Mouse (Mus musculus): ENCODE data around the gene Ncoa1.
"Not testable (repeated sequence)": the region's sequence is repeated elsewhere in the genome, so short reads cannot be mapped to it uniquely, and the experiment has no call there.

Gene Ncoa1

DNA sequence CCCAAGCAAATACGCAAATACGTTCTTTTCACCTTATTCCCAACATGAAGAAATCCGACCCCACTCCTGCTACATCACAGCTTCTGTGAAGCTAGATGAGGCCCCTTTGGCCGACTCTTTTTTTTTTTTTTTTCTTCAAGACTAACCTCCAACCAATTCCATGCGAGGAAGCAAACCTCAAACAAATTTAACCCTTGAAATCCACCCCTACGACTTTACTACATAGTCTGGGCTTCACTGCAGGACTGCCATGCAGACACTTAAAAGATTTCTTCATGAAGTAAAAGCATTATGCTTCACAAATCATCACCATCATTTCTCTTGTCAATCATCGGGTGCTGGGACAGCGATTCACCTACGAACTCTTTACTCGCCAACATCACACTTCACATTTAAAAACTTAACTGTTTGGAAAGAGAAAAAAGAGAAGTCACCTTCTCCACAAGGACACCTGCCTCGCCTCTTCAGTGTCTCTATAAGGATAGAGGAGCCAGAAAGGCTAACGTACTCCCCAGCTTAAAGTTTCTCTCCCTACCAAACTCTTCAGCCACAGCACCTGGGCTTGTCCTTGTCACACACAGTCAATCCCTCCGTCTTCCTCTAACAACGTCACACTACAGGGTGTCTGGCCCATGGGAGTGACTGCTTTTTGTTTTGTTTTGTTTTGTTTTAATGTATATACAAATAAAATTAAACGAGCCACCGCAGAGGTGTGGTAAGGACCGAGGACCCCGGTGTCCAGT lies 1.6 kb downstream of the Ncoa1 start:
- no peak for DNase-seq

DNA sequence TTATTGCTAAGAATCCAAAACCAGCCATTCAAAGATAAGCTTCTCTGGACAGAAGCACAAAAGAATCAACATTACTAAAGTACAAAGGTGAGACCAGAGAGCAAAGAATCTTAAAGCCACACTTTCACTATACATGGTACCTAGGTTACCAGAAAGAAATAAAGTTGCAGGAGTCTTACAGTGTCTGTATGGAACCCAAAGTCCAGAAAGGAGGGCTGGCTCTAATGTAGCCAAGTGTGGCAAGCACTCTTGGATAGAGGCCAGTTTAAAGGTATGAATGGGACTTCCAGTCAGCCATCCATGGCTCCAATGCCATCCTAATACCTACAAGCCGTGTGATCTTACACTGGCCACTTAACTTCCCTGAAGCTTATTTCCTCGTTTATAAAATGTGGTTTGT lies 7.9 kb downstream of the Ncoa1 start:
- no peak for DNase-seq

DNA sequence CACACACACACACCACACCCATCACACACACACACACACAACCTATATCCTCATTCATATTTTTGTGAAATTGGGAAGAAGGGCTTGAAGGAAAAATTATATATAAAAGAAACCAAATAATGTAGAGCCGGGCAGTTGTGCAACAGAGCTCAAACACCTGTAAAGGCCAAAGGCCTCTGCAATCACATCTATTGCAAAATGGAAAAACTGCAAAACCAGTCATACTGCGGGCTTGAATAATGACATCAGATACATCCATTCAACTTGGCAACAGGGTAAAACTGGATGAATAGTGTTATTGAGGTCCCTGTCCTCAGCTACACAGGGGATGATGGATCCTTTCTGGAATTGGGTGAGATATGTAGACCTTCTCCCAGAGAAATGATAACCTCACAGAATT lies 13.3 kb downstream of the Ncoa1 start:
- DNase-seq, result no peak

DNA sequence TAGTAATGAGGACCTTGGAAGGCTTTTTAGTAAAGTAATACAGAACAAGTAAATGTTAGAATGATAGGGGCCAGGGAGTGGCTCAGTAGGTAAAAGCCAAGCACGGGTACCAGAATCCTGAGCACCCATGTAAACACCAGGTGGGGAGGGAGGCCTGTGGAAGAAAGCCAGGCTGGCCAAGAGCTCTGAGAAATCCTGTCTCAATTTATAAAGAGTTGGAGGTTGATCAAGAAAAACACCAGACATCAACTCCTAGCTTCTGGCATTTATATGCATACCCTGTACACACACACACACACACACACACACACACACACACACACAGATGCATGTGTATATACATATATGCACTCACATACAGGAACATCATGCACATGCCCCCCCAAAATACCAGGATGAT lies 14.6 kb downstream of the Ncoa1 start:
- DNase-seq, result no peak

DNA sequence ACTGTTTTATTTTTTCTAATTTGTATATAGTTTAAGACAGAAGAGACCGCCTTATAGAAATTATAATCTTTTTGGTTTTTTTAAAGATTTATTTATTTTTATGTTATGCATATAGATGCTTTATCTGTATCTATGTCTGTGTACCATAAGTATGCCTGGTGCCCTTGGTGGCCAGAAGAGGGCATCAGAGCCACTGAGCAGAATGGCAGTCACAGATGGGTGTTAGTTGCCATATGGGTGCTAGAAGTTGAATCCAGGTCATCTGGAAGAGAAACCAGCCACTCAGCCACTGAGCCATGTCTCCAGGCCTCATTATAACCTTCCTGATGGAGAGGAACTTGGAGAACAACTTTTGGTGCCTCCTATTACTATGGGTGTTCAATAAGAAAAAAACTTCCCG lies 16.0 kb downstream of the Ncoa1 start:
- DNase-seq, result no peak

GRCm38 (mm10) chr12:4454956-4455565 lies 21.9 kb downstream of the Ncoa1 start:
- no peak for DNase-seq

DNA sequence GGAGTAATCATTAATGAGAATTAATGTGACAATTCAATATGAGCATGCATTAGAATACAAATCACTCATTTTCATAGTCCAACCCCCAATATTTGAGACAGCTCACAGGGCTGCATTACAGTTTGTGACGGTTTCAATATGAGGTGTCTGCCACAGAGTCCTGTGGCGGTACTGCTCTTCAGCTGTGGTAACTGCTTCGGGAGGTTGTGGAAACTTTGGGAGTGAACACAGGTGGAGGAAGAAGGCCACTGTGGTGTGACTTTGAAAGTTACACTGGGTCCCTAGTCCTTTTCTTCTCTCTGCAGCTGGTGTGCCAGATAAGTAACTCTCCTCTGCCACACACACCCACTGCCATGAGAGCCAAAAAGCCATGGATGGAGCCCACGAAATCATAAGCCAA lies 22.7 kb downstream of the Ncoa1 start:
- no peak for DNase-seq

GRCm38 (mm10) chr12:4452233-4452632 lies 24.7 kb downstream of the Ncoa1 start:
- DNase-seq, result no peak

DNA sequence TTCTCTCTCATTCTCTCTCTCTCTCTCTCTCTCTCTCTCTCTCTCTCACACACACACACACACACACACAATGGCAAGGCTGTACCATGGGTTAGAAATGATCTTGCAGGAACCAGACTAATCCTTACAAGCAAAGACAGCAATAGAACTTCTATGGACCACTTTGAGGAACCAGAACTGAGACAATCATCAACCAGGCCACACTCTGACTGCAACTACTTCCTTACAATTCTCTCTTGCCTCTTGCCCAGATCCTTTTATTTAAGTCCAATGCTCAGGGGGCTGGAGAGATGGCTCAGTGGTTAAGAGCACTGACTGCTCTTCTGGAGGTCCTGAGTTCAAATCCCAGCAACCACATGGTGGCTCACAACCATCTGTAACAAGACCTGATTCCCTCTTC lies 26.5 kb downstream of the Ncoa1 start:
- not testable (repeated sequence) for DNase-seq

GRCm38 (mm10) chr12:4448076-4448589 lies 28.8 kb downstream of the Ncoa1 start:
- no peak for DNase-seq

DNA sequence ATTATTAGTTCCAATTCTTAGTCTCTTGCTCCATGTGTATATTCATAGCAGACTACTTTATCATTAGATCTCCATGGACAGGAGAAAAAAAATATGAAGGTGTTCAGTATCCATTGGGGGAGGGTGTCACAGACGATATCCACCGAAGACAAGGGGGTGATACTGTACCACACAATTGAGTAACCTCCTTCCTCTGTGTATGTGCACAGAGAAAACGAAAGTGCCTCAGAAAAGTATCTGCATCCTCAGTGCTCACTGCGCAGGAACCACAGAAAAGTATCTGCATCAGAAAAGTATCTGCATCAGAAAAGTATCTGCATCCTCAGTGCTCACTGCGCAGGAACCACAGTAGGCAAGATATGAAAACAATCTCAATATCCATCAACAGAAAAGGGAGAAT lies 32.0 kb downstream of the Ncoa1 start:
- DNase-seq, result no peak

- DNase-seq, result no peak
Measured at GRCm38 (mm10) chr12:4441451-4441850, 35.5 kb downstream of the Ncoa1 start.

DNA sequence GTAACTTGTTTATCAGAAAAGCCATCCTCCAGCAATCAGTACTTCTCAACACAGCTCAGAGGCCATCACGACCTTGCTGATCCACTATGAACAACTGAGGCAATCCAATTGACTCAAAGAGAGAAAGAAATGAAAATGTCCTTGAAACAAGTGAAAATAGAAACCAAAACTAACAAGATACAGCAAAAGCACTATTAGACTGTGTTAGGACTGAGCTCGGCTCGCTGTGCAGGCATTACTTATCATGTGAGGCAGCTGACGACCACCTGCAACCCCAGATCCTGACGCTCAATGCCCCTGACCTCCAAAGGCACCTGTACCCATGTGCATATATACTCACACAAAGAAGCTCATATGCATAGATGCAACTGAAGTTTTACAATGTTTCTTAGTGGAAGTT lies 40.8 kb downstream of the Ncoa1 start:
- no peak for DNase-seq

DNA sequence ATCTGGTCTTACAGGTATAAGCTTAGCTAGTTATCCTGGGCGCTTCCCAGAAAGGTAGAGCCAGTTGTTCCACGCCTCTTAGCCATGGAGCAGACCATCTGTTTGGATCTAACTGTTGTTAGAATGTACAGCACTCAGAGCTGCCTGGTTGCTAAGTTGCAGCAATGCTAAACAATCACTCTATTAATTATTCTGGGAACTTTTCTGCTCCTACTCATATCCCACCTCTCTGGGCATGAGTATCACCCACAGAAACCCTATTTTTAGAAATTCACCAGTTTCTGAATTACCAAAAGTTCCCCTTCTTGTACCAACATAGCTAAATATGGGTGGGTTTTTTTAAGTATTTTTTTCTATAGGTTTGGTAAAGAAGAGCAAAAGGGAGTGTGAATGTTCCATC lies 43.4 kb downstream of the Ncoa1 start:
- no peak for DNase-seq

- DNase-seq, result no peak
Measured at GRCm38 (mm10) chr12:4431978-4432377, 45.0 kb downstream of the Ncoa1 start.

GRCm38 (mm10) chr12:4430061-4430825 lies 46.7 kb downstream of the Ncoa1 start:
- no peak for DNase-seq

DNA sequence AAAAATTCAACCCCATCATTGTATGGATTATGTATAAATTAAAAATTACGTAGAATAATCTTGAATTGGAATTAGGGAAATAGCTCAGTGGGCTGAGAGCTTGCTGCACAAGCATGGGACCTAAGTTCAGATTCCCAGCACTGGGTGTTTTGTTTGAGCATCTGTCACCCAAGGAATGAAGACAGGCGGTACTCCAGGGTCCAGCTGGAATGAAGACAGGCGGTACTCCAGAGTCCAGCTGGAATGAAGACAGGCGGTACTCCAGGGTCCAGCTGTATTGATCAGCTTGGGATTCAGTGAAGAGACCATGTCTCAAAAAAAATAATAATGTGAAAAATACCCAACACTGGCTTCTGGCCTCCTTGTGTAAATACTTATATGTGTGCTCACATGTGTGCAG lies 58.2 kb downstream of the Ncoa1 start:
- DNase-seq, result no peak

DNA sequence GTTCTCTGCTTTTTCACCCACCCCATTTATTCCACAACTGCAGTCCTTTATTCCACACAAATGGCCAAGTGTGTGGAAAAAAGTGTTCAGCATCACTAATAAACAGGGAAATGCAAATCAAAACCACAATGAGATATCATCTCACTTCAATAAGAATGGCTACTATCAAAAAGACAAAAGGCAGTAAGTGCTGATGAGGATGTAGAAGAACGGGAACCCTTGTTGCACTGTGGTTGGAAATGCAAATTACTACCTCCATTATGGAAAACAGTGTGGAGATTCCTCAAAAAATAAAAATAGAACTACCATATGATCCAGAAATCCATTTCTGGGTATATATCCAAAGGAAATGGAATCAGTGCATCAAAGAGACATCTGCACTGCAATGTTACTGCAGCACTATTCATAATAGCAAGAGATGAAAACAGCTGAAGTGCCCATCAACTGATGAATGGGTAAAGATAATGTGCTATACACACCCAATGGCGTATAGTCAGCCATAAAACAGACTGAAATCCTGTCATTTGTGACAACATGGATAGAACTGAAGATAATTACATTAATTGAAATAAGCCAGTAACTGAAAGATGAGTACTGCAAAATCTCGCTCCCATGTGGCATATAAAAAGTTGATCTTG lies 59.2 kb downstream of the Ncoa1 start:
- DNase-seq, result no peak

DNA sequence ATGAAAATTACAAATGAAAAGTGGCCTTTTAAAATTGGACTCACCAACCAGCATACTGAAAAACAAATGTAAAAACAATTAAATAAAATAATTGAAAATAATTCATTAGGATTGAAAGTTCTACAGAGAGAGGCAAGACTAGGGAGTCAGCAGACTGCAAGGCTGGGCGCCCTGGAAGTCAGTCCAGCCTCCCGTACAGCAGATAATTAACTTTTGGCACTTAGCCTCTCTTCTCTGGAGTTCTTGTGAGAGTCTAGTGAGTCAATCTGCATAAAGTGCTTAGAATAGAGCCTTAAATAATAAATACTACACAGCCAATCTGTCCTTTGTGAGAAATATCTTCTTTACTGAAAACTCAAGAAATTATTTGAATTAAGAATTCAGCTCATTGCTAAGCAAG lies 69.9 kb downstream of the Ncoa1 start:
- no peak for DNase-seq

DNA sequence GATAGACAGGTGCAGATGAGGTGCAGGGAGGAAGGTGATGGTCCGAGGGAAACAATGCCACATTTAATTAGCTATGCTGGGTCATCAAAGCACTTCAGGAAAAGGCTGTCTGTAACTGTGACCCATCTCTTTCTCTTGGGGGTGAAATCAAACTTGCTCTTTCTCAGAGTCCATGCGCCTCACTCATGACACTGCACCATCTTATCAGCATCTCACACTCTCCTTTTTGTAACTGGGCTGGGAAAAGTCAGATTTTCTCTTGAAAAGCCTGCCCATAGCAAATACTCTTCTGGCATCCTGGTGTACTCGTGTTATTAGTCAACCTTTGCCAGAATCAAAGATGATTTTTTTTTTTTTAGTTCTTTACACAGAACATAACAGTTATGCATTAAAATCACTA lies 70.8 kb downstream of the Ncoa1 start:
- DNase-seq, result no peak

- DNase-seq, result no peak
Measured at GRCm38 (mm10) chr12:4403206-4403605, 73.8 kb downstream of the Ncoa1 start.

DNA sequence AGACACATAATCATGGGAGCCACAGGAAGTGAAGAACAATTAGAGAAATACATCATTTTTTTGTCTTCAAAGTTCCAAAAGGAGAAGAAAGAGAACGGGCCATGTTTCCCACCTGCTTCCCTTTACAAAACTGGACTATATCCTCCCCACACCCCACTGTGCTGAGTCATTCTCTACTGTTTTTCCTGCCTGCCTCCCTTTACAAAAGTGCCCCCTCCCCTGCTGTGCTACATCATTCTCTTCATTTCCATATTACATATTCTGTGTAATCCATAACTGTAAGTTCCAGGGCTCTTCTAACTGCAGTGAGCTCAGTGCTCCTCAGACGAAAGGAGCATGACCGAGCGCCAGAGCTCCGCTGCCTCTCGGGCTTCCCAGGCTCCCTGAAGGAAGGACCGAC lies 80.8 kb downstream of the Ncoa1 start:
- DNase-seq, result no peak

GRCm38 (mm10) chr12:4392590-4392989 lies 84.4 kb downstream of the Ncoa1 start:
- no peak for DNase-seq

- no peak for DNase-seq
Measured at GRCm38 (mm10) chr12:4392074-4392473, 84.9 kb downstream of the Ncoa1 start.
